Mouse (Mus musculus): ENCODE results near the gene Elavl1.
"Not testable (repeated sequence)": the region's sequence is repeated elsewhere in the genome, so short reads cannot be mapped to it uniquely, and the experiment has no call there.

Gene Elavl1

GRCm38 (mm10) chr8:4256911-4257310 is 68.3 kb downstream of the Elavl1 start:
- no peak for DNase-seq

- not testable (repeated sequence) for DNase-seq
Measured at GRCm38 (mm10) chr8:4255471-4255870, 69.7 kb downstream of the Elavl1 start.

DNA sequence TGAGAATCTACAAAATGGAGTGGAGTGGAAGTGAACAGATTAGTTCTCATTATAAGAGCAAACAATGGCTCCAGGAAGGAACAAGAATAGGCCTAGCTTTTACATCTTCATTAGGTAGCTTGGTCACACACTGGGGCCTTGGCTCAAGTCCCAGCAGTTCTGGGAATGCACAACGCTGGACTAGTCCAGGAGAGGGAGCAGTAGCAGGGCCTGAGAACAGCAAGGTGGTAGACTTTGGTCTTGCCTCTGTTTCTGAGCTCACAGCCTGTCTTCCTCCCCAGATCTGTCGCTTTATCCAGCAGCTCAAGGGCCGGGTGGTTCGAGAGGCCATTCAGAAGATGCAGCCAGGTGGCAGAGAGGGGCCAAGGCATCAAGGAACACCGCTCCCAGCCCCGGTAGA is 71.2 kb downstream of the Elavl1 start:
- DNase-seq: peak; percentile 88

DNA sequence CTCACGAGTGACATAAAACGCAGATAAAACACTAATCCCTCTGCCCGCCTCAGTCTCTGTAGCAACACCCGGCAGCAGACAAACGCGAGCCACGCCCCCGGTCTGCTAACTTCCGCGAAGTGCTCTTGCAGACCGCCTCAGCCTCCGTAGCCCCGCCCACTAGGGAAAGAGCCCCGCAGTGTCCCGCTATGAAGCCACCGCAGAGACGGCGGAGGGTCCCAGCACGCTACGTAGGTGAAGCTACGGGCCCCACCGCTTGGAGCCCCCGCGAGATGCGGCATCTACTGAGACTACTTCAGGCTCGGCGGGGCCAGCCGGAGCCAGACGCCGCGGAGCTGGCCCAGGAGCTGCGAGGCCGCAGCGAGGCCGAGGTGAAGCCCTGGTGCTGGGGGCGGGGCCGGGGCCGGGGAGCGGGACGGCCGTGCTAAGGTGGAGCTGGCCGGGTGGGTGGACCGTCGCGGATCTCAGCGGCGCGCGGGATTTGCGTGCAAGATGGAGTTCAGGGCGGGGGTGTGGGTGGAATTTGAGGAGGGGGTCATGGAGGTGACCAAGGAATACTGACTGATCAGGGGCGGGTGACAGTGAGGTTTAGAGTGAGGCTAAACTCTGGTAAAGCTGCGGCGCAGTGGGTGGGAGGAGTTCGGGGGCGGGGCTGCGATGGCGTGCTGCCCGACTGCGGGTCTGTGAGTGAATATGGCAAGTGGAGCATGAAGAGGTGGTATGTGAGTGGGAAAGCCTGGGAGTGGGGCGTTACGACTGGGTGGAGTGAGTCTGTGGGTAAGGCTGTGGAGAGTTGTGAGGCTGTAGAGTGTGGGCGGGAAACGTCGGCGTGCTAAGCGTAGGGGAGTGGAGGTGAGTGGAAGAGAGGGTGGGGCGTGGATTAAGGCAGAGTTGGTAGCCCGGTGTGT is 72.0 kb downstream of the Elavl1 start, which contains the start of gene Snapc2:
TSS of gene Snapc2 (plus strand) at position 147 of the 908 bp plus-strand sequence.
- peak; percentile 97 for DNase-seq

DNA sequence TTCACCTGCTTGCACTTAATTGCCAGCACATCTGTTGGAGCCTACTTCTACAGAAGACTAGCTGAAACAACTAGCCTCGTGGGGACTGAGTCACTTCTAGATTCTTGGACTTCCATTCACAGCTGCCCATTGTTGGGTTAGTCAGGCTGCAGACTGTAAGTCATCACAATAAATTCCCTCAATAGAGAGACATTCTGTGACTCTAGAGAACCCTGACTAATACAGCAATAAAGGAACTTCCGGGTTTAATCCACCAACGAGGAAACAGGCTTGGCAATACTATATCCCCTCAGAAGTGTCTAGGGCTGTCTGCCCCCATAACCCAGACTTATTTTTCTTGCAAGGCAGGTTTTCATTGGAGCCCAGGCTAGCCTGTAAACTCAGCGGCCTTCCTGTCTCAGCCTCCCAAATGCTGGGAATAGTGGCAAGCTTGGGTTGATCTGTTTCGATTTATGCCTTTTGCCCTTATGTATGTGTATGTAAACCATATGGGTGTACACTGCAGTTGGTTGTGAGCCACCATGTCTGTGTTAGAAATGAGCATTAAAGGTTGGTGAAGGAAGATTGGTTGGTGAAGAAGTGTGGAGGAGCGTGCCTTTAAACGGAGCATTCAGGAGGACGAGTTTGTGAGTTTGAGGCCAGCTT is 73.0 kb downstream of the Elavl1 start:
- DNase-seq: no peak

DNA sequence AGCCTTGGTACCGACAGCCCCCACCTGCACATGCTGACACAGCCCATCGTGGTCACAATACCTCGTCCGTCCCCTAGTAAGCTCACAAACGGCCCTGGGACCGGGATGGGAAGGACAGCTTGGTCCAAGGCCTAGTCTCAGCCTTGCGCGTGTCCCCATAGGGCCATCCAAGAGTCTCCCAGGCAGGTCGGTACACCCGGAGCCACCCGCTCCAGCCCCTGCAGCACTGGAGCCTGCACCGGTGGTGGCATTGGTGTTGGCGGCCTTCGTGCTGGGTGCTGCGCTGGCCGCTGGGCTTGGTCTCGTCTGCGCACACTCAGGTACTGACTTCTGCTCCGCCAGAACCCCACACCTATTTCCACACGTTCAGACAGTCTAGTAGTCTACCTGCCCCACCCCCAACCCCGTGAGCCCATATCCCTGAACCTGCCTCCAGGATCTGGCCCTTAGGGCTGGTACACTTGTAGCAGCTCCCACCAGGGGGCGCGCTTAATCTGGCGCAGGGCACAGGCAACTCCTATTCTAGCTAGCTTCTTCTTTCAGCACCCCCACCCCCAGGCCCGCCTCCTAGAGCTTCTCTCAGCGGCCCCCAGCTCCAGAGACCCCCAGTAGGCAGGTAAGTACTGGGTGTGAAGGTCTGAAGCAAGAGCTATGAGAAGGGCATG is 74.8 kb downstream of the Elavl1 start:
- DNase-seq: peak; percentile 85

GRCm38 (mm10) chr8:4249213-4249612 is 76.0 kb downstream of the Elavl1 start:
- DNase-seq: no peak

DNA sequence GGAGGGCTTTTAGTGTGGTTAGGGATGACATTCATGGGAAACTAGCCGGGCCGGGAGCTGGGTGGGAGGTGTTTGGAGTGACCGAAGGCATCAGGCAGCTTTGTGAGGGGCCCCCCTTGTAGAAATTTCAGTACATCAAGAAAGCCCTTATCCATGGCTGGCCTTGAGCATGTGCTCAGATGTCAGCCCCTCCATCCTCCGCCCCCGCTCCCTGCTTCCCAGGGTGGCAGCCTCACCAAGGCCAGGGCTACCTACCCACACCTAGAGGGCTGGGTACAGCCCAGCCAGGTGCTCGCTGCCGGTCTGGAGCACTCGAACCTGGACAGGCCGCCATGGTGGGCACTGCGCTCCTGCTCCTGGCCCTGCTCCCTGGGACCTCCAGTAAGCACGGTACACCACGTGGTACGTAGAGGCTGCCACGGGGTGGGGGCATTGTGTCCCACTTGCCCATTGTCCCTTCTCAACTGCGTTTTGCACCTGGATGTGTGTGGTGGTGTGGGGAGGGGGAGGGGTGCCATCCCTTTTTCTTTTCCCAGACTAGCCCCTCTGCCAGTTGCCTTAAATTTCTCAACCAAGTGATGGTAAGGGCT is 77.2 kb downstream of the Elavl1 start, which contains the start of gene Tgfbr3l:
TSS of gene Tgfbr3l (plus strand) at position 264 of the 590 bp plus-strand sequence.
- DNase-seq: no peak

DNA sequence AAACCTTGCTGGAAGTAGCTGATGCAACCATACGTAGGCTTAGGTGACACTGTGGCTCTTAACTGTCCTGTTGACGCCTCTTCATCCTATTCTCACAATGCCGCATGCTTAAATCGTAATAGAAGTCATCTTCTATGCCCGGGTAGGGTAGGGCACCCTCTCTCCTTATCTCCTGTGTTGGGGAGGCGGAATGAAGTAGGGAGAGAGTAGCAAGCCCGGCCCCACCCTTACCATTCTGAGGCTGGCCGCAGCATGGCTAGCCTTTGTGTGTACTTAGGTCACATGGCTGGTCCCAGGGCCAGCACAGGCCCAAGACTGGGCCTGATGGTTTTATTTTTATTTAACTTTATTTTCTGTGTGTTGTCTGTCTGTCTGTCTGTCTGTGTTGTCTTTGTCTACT is 78.0 kb downstream of the Elavl1 start:
- no peak for DNase-seq

- no peak for DNase-seq
Measured at GRCm38 (mm10) chr8:4245737-4246136, 79.5 kb downstream of the Elavl1 start.

DNA sequence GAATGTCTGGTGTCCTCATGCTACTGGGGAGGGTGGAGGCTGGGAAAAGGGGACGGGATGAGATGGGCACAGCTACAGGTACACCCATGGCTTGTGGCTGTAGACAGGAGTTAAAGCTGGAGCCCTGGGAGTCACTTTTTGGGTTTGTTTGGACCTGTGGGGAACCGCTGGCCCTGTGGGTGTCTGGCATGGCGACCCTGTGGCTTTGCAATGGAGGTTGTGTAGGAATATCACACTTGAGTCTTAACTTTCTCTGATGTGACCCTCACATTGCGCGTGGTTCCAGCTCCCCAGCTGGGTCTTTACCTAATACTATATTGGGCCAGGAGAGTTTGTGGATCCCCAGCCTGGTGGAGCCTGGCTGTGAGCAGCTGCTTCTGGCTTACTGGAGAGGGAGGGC is 80.2 kb downstream of the Elavl1 start:
- no peak for DNase-seq

GRCm38 (mm10) chr8:4239193-4239890 is 85.9 kb downstream of the Elavl1 start:
- no peak for DNase-seq

DNA sequence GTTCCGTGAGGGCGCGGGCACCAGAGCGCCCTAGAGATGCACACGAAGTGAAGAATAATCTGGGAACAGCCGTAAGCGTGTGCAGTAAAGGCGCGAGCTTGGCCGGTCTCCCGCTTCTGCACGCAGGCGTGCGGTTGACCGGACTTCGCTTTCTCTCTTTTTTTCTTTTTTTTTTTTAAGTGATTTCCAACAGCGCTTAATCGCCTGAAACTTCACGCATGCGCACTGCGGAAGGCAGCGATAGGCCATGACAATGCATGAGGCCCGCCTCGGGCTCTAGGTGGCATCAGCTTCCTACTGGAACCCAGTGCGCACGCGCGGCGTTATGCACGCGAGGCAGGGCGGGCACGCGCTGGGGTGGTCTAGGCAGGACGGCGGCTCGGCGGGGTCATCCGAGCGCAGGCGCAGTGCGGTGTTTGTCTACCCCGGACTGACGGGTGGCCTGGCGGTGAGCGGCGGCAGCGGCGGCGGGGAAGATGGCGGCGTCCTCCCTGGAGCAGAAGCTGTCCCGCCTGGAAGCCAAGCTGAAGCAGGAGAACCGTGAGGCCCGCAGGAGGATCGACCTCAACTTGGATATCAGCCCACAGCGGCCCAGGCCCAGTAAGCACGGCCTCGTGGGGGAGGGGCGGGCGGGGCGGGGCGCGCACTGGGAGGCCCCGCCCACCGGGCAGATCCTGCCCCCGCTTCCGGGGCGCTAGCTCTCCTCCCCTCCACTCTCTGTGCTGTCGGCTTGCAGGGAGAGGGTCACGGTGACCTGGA is 86.6 kb downstream of the Elavl1 start, which contains the start of the genes Map2k7 and Gm49320:
TSS of gene Map2k7 (plus strand) at position 307 of the 759 bp plus-strand sequence.
TSS of gene Gm49320 (plus strand) at position 432 of the 759 bp plus-strand sequence.
- peak; percentile 100 for DNase-seq

GRCm38 (mm10) chr8:4237814-4238433 is 87.3 kb downstream of the Elavl1 start:
- peak; percentile 65 for DNase-seq

Data from kidney, adult 9 months (tissue).